Comparison of ENCODE assay signal across 7 mouse cellular contexts in genomic region chr13:37130637-37131036, GRCm38 (mm10).
DNase-seq lines count a peak whose midpoint lies in the region; ATAC-seq lines count a peak whose summit lies in the region.

No protein-coding gene starts in this region.

- H3K9me3 ChIP-seq in lung, embryonic 15.5 days: no peaks in the 10 kb centered on the region

- H3K9ac ChIP-seq in lung, embryonic 15.5 days: no peak overlapping the region

- no peaks in the 10 kb centered on the region for H3K27me3 ChIP-seq in lung, embryonic 15.5 days

- no peak for ATAC-seq in lung, embryonic 15.5 days (ENCODE audit: borderline replicate concordance, extremely low read depth, low FRiP score, low TSS enrichment)

- peak; percentile 11 for DNase-seq in urinary bladder, postnatal 14 days (ENCODE audit: low spot score)
- no peak for DNase-seq in urinary bladder, postnatal 4 days (ENCODE audit: low spot score in 2 of 2)
- DNase-seq in heart, postnatal 25 days (ENCODE audit: low spot score): peak; percentile 3
- DNase-seq in thymus, postnatal 0 days (ENCODE audit: low spot score): peak; percentile 75
- DNase-seq in embryo, embryonic 10.5 days (ENCODE audit: low spot score): no peak
- DNase-seq in T-cell, adult 2 months (ENCODE audit: low spot score): no peak

- H3K4me1 ChIP-seq in lung, embryonic 15.5 days: no peaks in the 10 kb centered on the region

- no peaks in the 10 kb centered on the region for H3K36me3 ChIP-seq in lung, embryonic 15.5 days

- WGBS in lung, embryonic 15.5 days: 46% methylated on average over 10 of the region's 10 CpGs

- H3K4me3 ChIP-seq in lung, embryonic 15.5 days: no peak overlapping the region

- intact Hi-C loops in heart, postnatal 25 days (cut with DNase I): no loop called here

- 0 out of 2 replicates have a peak overlapping the region, but pooled peaks have one; percentile 36 for H3K27ac ChIP-seq in lung, embryonic 15.5 days

- peak overlapping the region; percentile 23 for H3K4me2 ChIP-seq in lung, embryonic 15.5 days

Comparison
In these comparisons a context has a peak if more than half of its experiments do, and no peak if none do; other contexts are left out.
1. DNase-seq: peak in urinary bladder, postnatal 14 days (single experiment), heart, postnatal 25 days (single experiment) and thymus, postnatal 0 days (single experiment); none in urinary bladder, postnatal 4 days (0 of 2), embryo, embryonic 10.5 days (single experiment) and T-cell, adult 2 months (single experiment).